Mouse (Mus musculus): ENCODE results near the gene Coro7.

GRCm38 (mm10) chr16:4578630-4579029 lies 100.9 kb downstream of the Coro7 start:
- TF ChIP-seq CTCF (IDR thresholded peaks at IDR 0.05; ENCODE audit: control insufficient read depth, insufficient read depth, insufficient replicate concordance, low read depth, low read length) (no peak), POLR2A (IDR thresholded peaks at IDR 0.05; ENCODE audit: control insufficient read depth, low read depth, low read length) (no peak)
